Mouse (Mus musculus) liver, postnatal 0 days (tissue): ENCODE results near the gene Scube3. TPM values are rescaled to one million over a fixed set of nuclear protein-coding genes. Genes with fewer than 3 reads are reported as not detected.
A peak's percentile ranks its signal among the peaks of the same experiment; 100 is the strongest.

Experiments
- ATAC-seq: fragments of 200-750 bp; cut with Nextera tagmentation; 2 replicates; pipeline ENCODE4 v1.8.0; 2017; ENCODE audit warnings: mild to moderate bottlenecking, moderate library complexity
- DNase-seq: peaks from one replicate; pipeline ENCODE4 v3.0.0-alpha.2; 2016
- H3K27ac ChIP-seq: fragments of 300-500 bp; sonication (generic); 2 replicates; pipeline ENCODE4 v1.5.1; 2014; ENCODE audit warnings: antibody characterized with exemption, moderate library complexity, mild to moderate bottlenecking, low read depth
- H3K27me3 ChIP-seq: fragments of 300-500 bp; sonication (generic); 2 replicates; pipeline ENCODE4 v1.6.1; 2014; ENCODE audit warnings: low read length, control low read depth, mixed read lengths; ENCODE audit not compliant: insufficient read depth
- H3K36me3 ChIP-seq: fragments of 300-500 bp; sonication (generic); replicated peaks from 2 replicates; pipeline ENCODE4 v1.6.1; 2014; ENCODE audit warnings: mild to moderate bottlenecking, control low read depth, low read length, moderate library complexity, mixed read lengths; ENCODE audit not compliant: insufficient read depth
- H3K4me1 ChIP-seq: fragments of 300-500 bp; sonication (generic); 2 replicates; pipeline ENCODE4 v1.6.1; 2014; ENCODE audit warnings: antibody characterized with exemption, mild to moderate bottlenecking, control low read depth; ENCODE audit not compliant: insufficient read depth
- H3K4me2 ChIP-seq: fragments of 300-500 bp; sonication (generic); 2 replicates; pipeline ENCODE4 v1.6.1; 2014; ENCODE audit warnings: low read depth, mild to moderate bottlenecking, low read length, moderate library complexity, mixed read lengths
- H3K4me3 ChIP-seq: fragments of 300-500 bp; sonication (generic); 2 replicates; pipeline ENCODE4 v1.5.1; 2014; ENCODE audit warnings: low read depth, low read length
- H3K9ac ChIP-seq: fragments of 300-500 bp; sonication (generic); replicated peaks from 2 replicates; pipeline ENCODE4 v1.6.1; 2014; ENCODE audit warnings: mild to moderate bottlenecking, moderate library complexity
- H3K9me3 ChIP-seq: fragments of 300-500 bp; sonication (generic); 2 replicates; pipeline ENCODE4 v1.6.1; 2016; ENCODE audit warnings: mild to moderate bottlenecking, control low read depth, low read length, mixed read lengths
- CTCF ChIP-seq: sonication (generic); IDR thresholded peaks from 2 replicates; pipeline ENCODE4 v1.5.1; 2016; ENCODE audit warnings: antibody characterized with exemption, low read depth
- EP300 ChIP-seq: IDR thresholded peaks from 2 replicates; pipeline ENCODE4 v1.6.1; 2016; ENCODE audit warnings: antibody characterized with exemption, low read depth, mild to moderate bottlenecking
- WGBS: fragments of 180-500 bp; shearing (Covaris S2); extraction: QIAGEN DNeasy Blood & Tissue Kit; methylation state at CpG from one replicate; pipeline ENCODE4 v1.1.7; 2014; ENCODE audit not compliant: insufficient replicate concordance; 5-methylcytosine and 5-hydroxymethylcytosine counted together
- polyA plus RNA-seq: library from polyadenylated mRNA; unstranded; fragments of >200 nt; fragmentation: Nextera tagmentation; extraction: Ambion mirVana; gene quantifications from 2 replicates; pipeline ENCODE4 v1.2.1, GENCODE M21; 2015

The Scube3 gene
- polyA plus RNA-seq, 1 experiment from 2014 or later: 0.06 TPM

GRCm38 (mm10) chr17:28100669-28101068 is 41.3 kb upstream of the Scube3 start:
- TF ChIP-seq EP300 (no peak), CTCF (peak; percentile 44)
- 60% methylated on average over 1 of the region's 1 CpGs for WGBS
- no peak for ATAC-seq

GRCm38 (mm10) chr17:28101284-28101887 is 40.6 kb upstream of the Scube3 start:
- no peaks in the 10 kb centered on the region for H3K4me1 ChIP-seq
- no peak overlapping the region for H3K4me3 ChIP-seq
- no peak overlapping the region for H3K4me2 ChIP-seq
- DNase-seq (no peak), ATAC-seq (no peak)
- no peaks in the 10 kb centered on the region for H3K9me3 ChIP-seq
- no peak overlapping the region for H3K27ac ChIP-seq
- no peak overlapping the region for H3K9ac ChIP-seq
- TF ChIP-seq EP300: no peak
- no peak for TF ChIP-seq CTCF
- no peaks in the 10 kb centered on the region for H3K36me3 ChIP-seq
- no peaks in the 10 kb centered on the region for H3K27me3 ChIP-seq
- 56% methylated on average over 12 of the region's 12 CpGs for WGBS

More at GRCm38 (mm10) chr17:28100669-28101068, 41.3 kb upstream of the Scube3 start:
- no peaks in the 10 kb centered on the region for H3K4me1 ChIP-seq
- DNase-seq: no peak
- H3K36me3 ChIP-seq: no peaks in the 10 kb centered on the region
- no peaks in the 10 kb centered on the region for H3K27me3 ChIP-seq
- H3K9me3 ChIP-seq: no peaks in the 10 kb centered on the region
- H3K27ac ChIP-seq: no peak overlapping the region
- no peak overlapping the region for H3K4me3 ChIP-seq
- H3K9ac ChIP-seq: no peak overlapping the region
- H3K4me2 ChIP-seq: no peak overlapping the region

- Histone ChIP-seq H3K27me3 (no peaks in the 10 kb centered on the region), H3K27ac (no peak overlapping the region), H3K36me3 (no peaks in the 10 kb centered on the region), H3K4me1 (no peaks in the 10 kb centered on the region), H3K4me2 (no peak overlapping the region), H3K9ac (no peak overlapping the region), H3K4me3 (no peak overlapping the region), H3K9me3 (no peaks in the 10 kb centered on the region)
- DNase-seq (no peak), ATAC-seq (no peak)
- TF ChIP-seq CTCF (no peak), EP300 (no peak)
- 50% methylated on average over 10 of the region's 10 CpGs for WGBS
Measured at GRCm38 (mm10) chr17:28101902-28102319, 40.0 kb upstream of the Scube3 start.

- DNase-seq (no peak), ATAC-seq (peak; percentile 45)
- H3K27ac ChIP-seq: no peak overlapping the region
- TF ChIP-seq EP300: no peak
- no peak for TF ChIP-seq CTCF
- no peak overlapping the region for H3K9ac ChIP-seq
- no peak overlapping the region for H3K4me3 ChIP-seq
- no peaks in the 10 kb centered on the region for H3K36me3 ChIP-seq
- 59% methylated on average over 6 of the region's 6 CpGs for WGBS
- no peaks in the 10 kb centered on the region for H3K4me1 ChIP-seq
- H3K4me2 ChIP-seq: no peak overlapping the region
- H3K27me3 ChIP-seq: no peaks in the 10 kb centered on the region
- H3K9me3 ChIP-seq: no peaks in the 10 kb centered on the region
Measured at GRCm38 (mm10) chr17:28104416-28104815, 37.5 kb upstream of the Scube3 start.

- DNase-seq (no peak), ATAC-seq (no peak)
- TF ChIP-seq EP300 (no peak), CTCF (peak; percentile 60)
- no peak overlapping the region for H3K9ac ChIP-seq
- no peak overlapping the region for H3K4me3 ChIP-seq
- WGBS: 71% methylated on average over 6 of the region's 6 CpGs
- no peaks in the 10 kb centered on the region for H3K27me3 ChIP-seq
- H3K36me3 ChIP-seq: no peaks in the 10 kb centered on the region
- H3K9me3 ChIP-seq: no peaks in the 10 kb centered on the region
- no peaks in the 10 kb centered on the region for H3K4me1 ChIP-seq
- no peak overlapping the region for H3K27ac ChIP-seq
- no peak overlapping the region for H3K4me2 ChIP-seq
Measured at GRCm38 (mm10) chr17:28106352-28106751, 35.6 kb upstream of the Scube3 start.

GRCm38 (mm10) chr17:28107275-28107674 is 34.7 kb upstream of the Scube3 start:
- ATAC-seq: no peak
- WGBS: 25% methylated on average over 14 of the region's 14 CpGs
- Histone ChIP-seq H3K4me3 (no peak overlapping the region), H3K27ac (no peak overlapping the region), H3K27me3 (no peaks in the 10 kb centered on the region), H3K9me3 (no peaks in the 10 kb centered on the region), H3K4me1 (no peaks in the 10 kb centered on the region), H3K4me2 (no peak overlapping the region), H3K36me3 (no peaks in the 10 kb centered on the region), H3K9ac (no peak overlapping the region)
- no peak for TF ChIP-seq EP300
- no peak for TF ChIP-seq CTCF
- no peak for DNase-seq
